Mouse (Mus musculus) brown adipose tissue, adult 24 weeks (tissue): ENCODE measurements around the gene Aqp5. TPM values are rescaled to one million over a fixed set of nuclear protein-coding genes. Genes with fewer than 3 reads are reported as not detected.

Source experiments
- H3K27ac ChIP-seq: fragments of 200-500 bp; replicated peaks from 2 replicates; pipeline ENCODE4 v1.5.1; 2012; ENCODE audit warnings: low read depth, mild to moderate bottlenecking, low read length
- H3K4me1 ChIP-seq: fragments of 200-500 bp; 2 replicates; pipeline ENCODE4 v1.6.1; 2012; ENCODE audit warnings: low read length, mixed read lengths; ENCODE audit not compliant: control insufficient read depth, insufficient read depth, insufficient read length
- H3K4me3 ChIP-seq: fragments of 200-500 bp; 2 replicates; pipeline ENCODE4 v1.5.1; 2012; ENCODE audit warnings: low read depth, mild to moderate bottlenecking, low read length, moderate library complexity; ENCODE audit not compliant: insufficient read depth
- polyA plus RNA-seq: library from polyadenylated mRNA; stranded (reverse); fragments of >200 nt; gene quantifications from 2 replicates; pipeline ENCODE4 v1.2.4, GENCODE M21; 2012; ENCODE audit not compliant: missing spikeins, insufficient read depth, insufficient read length

The Aqp5 gene
- polyA plus RNA-seq, 1 experiment: not detected

- Histone ChIP-seq H3K4me3 (no peak overlapping the region), H3K27ac (no peak overlapping the region), H3K4me1 (peaks cover 7% of the 10 kb centered on the region)
Measured at GRCm38 (mm10) chr15:99586525-99586924, 4.1 kb upstream of the Aqp5 start.

GRCm38 (mm10) chr15:99589237-99589636 is 1.3 kb upstream of the Aqp5 start:
- no peak overlapping the region for H3K27ac ChIP-seq
- no peak overlapping the region for H3K4me3 ChIP-seq
- H3K4me1 ChIP-seq: peaks cover 2% of the 10 kb centered on the region

- Histone ChIP-seq H3K4me3 (no peak overlapping the region), H3K4me1 (no peaks in the 10 kb centered on the region), H3K27ac (no peak overlapping the region)
Measured at GRCm38 (mm10) chr15:99589704-99590103, 878 bp upstream of the Aqp5 start.

GRCm38 (mm10) chr15:99592177-99592576 is 1.6 kb downstream of the Aqp5 start:
- H3K4me3 ChIP-seq: no peak overlapping the region
- no peak overlapping the region for H3K27ac ChIP-seq
- no peaks in the 10 kb centered on the region for H3K4me1 ChIP-seq

GRCm38 (mm10) chr15:99592877-99593276 is 2.3 kb downstream of the Aqp5 start:
- Histone ChIP-seq H3K4me3 (no peak overlapping the region), H3K27ac (no peak overlapping the region)

GRCm38 (mm10) chr15:99594951-99595350 is 4.4 kb downstream of the Aqp5 start:
- Histone ChIP-seq H3K27ac (no peak overlapping the region), H3K4me3 (no peak overlapping the region)

More at GRCm38 (mm10) chr15:99592877-99593276, 2.3 kb downstream of the Aqp5 start:
- H3K4me1 ChIP-seq: no peaks in the 10 kb centered on the region

GRCm38 (mm10) chr15:99596056-99596687 is 5.6 kb downstream of the Aqp5 start:
- H3K4me3 ChIP-seq: no peak overlapping the region
- no peak overlapping the region for H3K27ac ChIP-seq
- no peaks in the 10 kb centered on the region for H3K4me1 ChIP-seq

More at GRCm38 (mm10) chr15:99594951-99595350, 4.4 kb downstream of the Aqp5 start:
- H3K4me1 ChIP-seq: no peaks in the 10 kb centered on the region

- H3K4me3 ChIP-seq: no peak overlapping the region
- H3K27ac ChIP-seq: no peak overlapping the region
- H3K4me1 ChIP-seq: no peaks in the 10 kb centered on the region
Measured at GRCm38 (mm10) chr15:99596841-99597240, 6.3 kb downstream of the Aqp5 start.

GRCm38 (mm10) chr15:99597596-99597995 is 7.0 kb downstream of the Aqp5 start:
- Histone ChIP-seq H3K4me1 (no peaks in the 10 kb centered on the region), H3K27ac (no peak overlapping the region)

GRCm38 (mm10) chr15:99599245-99600070 is 8.9 kb downstream of the Aqp5 start:
- Histone ChIP-seq H3K4me3 (no peak overlapping the region), H3K27ac (no peak overlapping the region)

More at GRCm38 (mm10) chr15:99597596-99597995, 7.0 kb downstream of the Aqp5 start:
- no peak overlapping the region for H3K4me3 ChIP-seq

GRCm38 (mm10) chr15:99600986-99601822 is 10.6 kb downstream of the Aqp5 start, which contains the start of gene Aqp6:
Gene Aqp6, plus strand, starts transcription at chr15:99601400.
- no peak within 1 kb of the TSS for H3K4me3 ChIP-seq
- H3K27ac ChIP-seq: no peak within 1 kb of the TSS
- H3K4me1 ChIP-seq: no peaks in the 10 kb centered on the region

More at GRCm38 (mm10) chr15:99599245-99600070, 8.9 kb downstream of the Aqp5 start:
- H3K4me1 ChIP-seq: no peaks in the 10 kb centered on the region

GRCm38 (mm10) chr15:99601823-99602120 is 11.2 kb downstream of the Aqp5 start:
- Histone ChIP-seq H3K4me1 (no peaks in the 10 kb centered on the region), H3K27ac (no peak overlapping the region), H3K4me3 (no peak overlapping the region)

- Histone ChIP-seq H3K4me3 (no peak overlapping the region), H3K27ac (no peak overlapping the region), H3K4me1 (no peaks in the 10 kb centered on the region)
Measured at GRCm38 (mm10) chr15:99602206-99602820, 11.7 kb downstream of the Aqp5 start.

- Histone ChIP-seq H3K27ac (no peak overlapping the region), H3K4me3 (no peak overlapping the region), H3K4me1 (no peaks in the 10 kb centered on the region)
Measured at GRCm38 (mm10) chr15:99603216-99603615, 12.6 kb downstream of the Aqp5 start.

- H3K4me3 ChIP-seq: no peak overlapping the region
- no peaks in the 10 kb centered on the region for H3K4me1 ChIP-seq
- H3K27ac ChIP-seq: no peak overlapping the region
Measured at GRCm38 (mm10) chr15:99605595-99605994, 15.0 kb downstream of the Aqp5 start.
